Mouse (Mus musculus): ENCODE results near the gene Ngrn. TPM values are rescaled to one million over a fixed set of nuclear protein-coding genes. Genes with fewer than 3 reads are reported as not detected.
A peak's percentile ranks its signal among the peaks of the same experiment; 100 is the strongest.

Gene Ngrn
- polyA plus RNA-seq (2015; fragmentation: Nextera tagmentation; extraction: Ambion mirVana): 44.6 and 45.7 TPM in 2 replicates

DNA sequence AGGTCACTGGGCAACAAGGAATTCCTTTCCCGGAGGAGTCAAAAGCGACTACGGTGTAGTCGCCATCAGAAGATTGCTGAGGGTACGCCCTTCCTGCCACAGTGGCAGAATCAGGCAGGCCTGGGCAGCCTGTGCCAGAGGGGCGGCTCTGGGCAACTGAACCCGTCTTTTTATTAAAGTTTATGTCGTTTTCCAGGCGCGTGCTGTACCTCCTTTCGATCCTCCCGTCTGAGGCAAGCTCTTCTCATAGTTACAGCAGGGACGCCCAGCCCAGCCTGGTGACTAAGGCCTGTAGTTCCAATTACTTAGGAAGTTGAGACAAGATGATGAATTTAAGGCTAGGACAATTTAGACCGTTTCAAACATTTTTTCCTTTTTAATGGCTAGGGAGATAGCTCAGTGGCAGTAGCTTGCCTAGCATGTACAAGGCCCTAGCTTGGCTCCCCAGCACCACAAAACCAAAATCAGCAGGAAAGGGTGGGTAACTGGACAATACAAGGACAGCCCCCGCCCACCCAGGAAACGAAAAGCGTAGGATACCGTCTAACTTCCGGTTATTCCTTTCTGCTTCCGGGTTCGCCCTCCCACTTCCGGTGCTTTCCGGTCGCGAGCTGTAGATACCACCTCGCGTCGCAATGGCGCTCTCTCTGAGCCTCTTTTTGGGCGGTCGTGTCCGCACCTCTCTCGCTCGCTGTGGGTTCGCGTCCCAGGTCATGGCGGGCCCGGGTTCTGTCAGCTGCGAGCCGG is at the start of gene Ngrn:
TSS of gene Ngrn (plus strand) at position 591 of the 747 bp plus-strand sequence.
- Histone ChIP-seq H3K27me3 (peaks cover 5% of the 10 kb centered on the region; the same call in 1 of the 2 replicates), H3K4me3 (peak within 1 kb of the TSS; percentile 63), H3K4me1 (peaks cover 14% of the 10 kb centered on the region), H3K9ac (peak within 1 kb of the TSS; percentile 71), H3K9me3 (no peaks in the 10 kb centered on the region), H3K4me2 (peak within 1 kb of the TSS; percentile 83), H3K36me3 (peaks cover 25% of the 10 kb centered on the region), H3K27ac (peak within 1 kb of the TSS; percentile 72)
- WGBS: 22% methylated on average over 40 of the region's 40 CpGs
- ATAC-seq (ENCODE audit: borderline replicate concordance, extremely low read depth, low FRiP score, low TSS enrichment): peak; percentile 87; the same call in 1 of the 2 replicates

DNA sequence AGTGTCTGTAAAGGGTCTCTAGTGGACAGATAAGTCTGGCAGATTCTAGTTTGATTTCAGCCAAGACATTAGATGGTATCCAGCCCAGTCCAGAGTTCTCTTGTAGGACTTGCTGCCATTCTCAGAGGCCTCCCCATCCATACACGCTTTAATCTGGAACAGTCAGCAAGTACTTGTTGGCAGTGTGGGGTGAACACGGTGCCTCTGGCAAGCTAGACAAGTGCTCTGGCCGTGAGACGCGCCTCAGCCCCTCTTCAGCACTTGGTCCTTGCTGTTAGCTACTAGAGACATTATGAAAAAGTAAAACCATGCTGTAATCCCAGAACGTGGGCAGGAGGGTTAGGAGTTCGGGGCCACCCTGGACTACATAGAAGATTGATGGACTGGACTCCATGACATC is 47.4 kb upstream of the Ngrn start:
- Histone ChIP-seq H3K9ac (no peak overlapping the region), H3K36me3 (peaks cover 31% of the 10 kb centered on the region; the same call in 1 of the 2 replicates), H3K4me1 (peaks cover 18% of the 10 kb centered on the region), H3K4me3 (no peak overlapping the region), H3K9me3 (no peaks in the 10 kb centered on the region), H3K27me3 (no peaks in the 10 kb centered on the region), H3K4me2 (no peak overlapping the region), H3K27ac (no peak overlapping the region)
- 85% methylated on average over 7 of the region's 7 CpGs for WGBS
- ATAC-seq (ENCODE audit: borderline replicate concordance, extremely low read depth, low FRiP score, low TSS enrichment): no peak

DNA sequence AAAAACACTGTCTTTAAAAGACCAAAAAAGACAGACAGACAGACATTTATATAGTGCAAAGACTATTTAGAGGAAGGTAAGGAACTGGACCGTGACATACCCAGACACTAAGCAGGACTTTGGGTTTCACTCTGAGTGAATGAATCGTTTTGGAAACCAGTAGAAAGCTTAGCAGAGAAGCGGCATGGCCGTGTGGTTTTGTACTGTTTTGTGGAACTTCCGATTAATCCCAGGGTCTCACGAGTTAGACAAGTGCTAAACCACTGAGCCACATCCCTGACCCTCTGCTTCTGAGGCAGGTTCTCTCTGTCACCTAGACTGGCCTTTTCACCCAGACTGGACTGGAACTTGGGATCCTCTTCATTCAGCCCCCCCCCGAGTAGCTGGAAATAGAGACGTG is 46.6 kb upstream of the Ngrn start:
- no peak for ATAC-seq (ENCODE audit: borderline replicate concordance, extremely low read depth, low FRiP score, low TSS enrichment)
- peaks cover 39% of the 10 kb centered on the region for H3K36me3 ChIP-seq
- no peak overlapping the region for H3K4me2 ChIP-seq
- no peak overlapping the region for H3K27ac ChIP-seq
- H3K9me3 ChIP-seq: no peaks in the 10 kb centered on the region
- 77% methylated on average over 8 of the region's 8 CpGs for WGBS
- H3K9ac ChIP-seq: no peak overlapping the region
- no peak overlapping the region for H3K4me3 ChIP-seq
- no peaks in the 10 kb centered on the region for H3K27me3 ChIP-seq
- H3K4me1 ChIP-seq: peaks cover 10% of the 10 kb centered on the region

DNA sequence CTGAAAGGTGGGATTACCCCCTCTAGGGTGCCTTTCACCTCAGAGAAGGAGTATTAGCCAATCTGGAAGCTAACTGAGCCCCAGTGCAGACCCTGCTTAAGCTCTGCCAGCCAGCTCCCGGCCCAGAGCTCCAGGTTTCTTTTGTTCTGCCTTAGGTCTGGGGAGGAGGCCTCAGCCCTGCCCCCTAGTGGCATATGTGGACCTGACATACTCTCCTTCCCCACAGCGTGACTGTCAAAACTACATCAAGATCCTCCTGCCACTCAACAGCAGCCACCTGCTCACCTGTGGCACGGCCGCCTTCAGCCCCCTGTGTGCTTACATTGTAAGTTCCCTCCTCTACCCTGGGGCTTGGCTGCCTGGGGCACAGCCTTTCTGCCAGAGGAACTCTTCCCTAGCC is 45.6 kb upstream of the Ngrn start:
- Histone ChIP-seq H3K9ac (no peak overlapping the region), H3K27ac (no peak overlapping the region), H3K36me3 (peaks cover 49% of the 10 kb centered on the region), H3K27me3 (no peaks in the 10 kb centered on the region), H3K4me1 (0 out of 2 replicates have a peak, but pooled peaks cover 2% of the 10 kb centered on the region), H3K4me2 (no peak overlapping the region), H3K4me3 (no peak overlapping the region), H3K9me3 (no peaks in the 10 kb centered on the region)
- WGBS: 21% methylated on average over 4 of the region's 4 CpGs
- ATAC-seq (ENCODE audit: borderline replicate concordance, extremely low read depth, low FRiP score, low TSS enrichment): peak; percentile 77; the same call in 1 of the 2 replicates

DNA sequence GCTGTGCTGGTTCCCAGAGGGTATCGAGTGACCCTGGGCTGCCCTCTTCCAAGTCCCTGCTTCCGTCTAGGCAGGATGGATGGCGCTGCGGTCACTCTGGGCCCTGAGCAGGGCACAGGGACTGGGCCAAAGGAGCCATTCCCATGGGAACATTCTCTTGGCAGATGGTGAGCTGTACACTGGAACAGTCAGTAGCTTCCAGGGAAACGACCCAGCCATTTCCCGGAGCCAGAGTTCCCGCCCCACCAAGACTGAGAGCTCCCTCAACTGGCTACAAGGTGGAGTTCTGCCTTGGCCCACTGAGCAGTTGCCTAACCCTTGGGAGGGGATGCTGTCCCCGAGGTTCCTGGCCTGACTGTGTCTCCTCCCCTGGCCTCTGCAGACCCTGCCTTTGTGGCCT is 44.4 kb upstream of the Ngrn start:
- Histone ChIP-seq H3K9me3 (no peaks in the 10 kb centered on the region), H3K4me3 (no peak overlapping the region), H3K4me1 (0 out of 2 replicates have a peak, but pooled peaks cover 2% of the 10 kb centered on the region), H3K27ac (no peak overlapping the region), H3K4me2 (no peak overlapping the region), H3K36me3 (peaks cover 60% of the 10 kb centered on the region), H3K27me3 (no peaks in the 10 kb centered on the region), H3K9ac (no peak overlapping the region)
- 75% methylated on average over 8 of the region's 8 CpGs for WGBS
- 0 out of 2 replicates have a peak, but pooled peaks have one; percentile 38 for ATAC-seq (ENCODE audit: borderline replicate concordance, extremely low read depth, low FRiP score, low TSS enrichment)

DNA sequence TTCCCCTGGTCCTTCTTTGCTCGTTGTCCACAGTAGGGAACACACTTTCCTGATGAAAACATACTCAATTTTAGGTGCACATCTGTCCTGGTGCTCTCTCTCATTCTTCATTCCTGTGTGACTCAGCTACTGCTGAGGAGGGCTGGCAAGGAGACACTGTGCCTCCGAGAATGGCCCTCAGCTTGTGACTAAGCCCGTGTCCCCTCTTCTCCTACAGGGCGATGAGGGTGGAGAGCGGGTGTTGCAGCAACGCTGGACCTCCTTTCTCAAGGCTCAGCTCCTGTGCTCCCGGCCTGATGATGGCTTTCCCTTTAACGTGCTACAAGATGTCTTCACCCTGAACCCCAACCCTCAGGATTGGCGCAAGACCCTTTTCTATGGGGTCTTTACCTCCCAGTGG is 42.3 kb upstream of the Ngrn start:
- no peak for ATAC-seq (ENCODE audit: borderline replicate concordance, extremely low read depth, low FRiP score, low TSS enrichment)
- no peaks in the 10 kb centered on the region for H3K27me3 ChIP-seq
- no peak overlapping the region for H3K4me3 ChIP-seq
- 0 out of 2 replicates have a peak, but pooled peaks cover 2% of the 10 kb centered on the region for H3K4me1 ChIP-seq
- no peak overlapping the region for H3K9ac ChIP-seq
- H3K9me3 ChIP-seq: no peaks in the 10 kb centered on the region
- 87% methylated on average over 9 of the region's 9 CpGs for WGBS
- no peak overlapping the region for H3K27ac ChIP-seq
- no peak overlapping the region for H3K4me2 ChIP-seq
- peaks cover 64% of the 10 kb centered on the region for H3K36me3 ChIP-seq

DNA sequence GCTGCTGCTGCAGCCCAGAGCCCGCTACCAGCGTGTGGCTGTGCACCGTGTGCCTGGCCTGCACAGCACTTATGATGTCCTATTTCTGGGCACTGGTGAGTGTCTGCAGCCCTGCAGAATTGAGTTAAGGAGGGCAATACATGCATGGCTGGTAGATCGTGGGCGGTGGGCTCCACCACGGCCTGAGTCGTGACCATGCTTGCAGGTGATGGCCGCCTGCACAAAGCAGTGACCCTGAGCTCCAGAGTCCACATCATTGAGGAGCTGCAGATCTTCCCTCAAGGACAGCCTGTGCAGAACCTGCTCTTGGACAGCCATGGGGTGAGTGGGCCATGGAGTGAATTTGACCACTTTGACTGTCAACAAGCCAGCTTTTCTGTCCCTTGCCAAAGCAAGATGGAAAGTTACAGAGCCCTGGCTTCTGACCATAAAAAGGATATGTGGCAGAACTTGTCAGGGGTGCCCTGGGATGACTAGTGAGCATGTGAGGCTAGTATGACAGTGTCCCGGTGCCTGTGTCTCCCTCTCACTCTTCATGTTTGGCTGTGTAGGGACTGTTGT is 40.7 kb upstream of the Ngrn start:
- Histone ChIP-seq H3K9me3 (no peaks in the 10 kb centered on the region), H3K27me3 (no peaks in the 10 kb centered on the region), H3K4me1 (0 out of 2 replicates have a peak, but pooled peaks cover under 1% of the 10 kb centered on the region), H3K36me3 (peaks cover 75% of the 10 kb centered on the region), H3K9ac (no peak overlapping the region), H3K27ac (no peak overlapping the region), H3K4me2 (no peak overlapping the region), H3K4me3 (no peak overlapping the region)
- WGBS: 91% methylated on average over 9 of the region's 9 CpGs
- no peak for ATAC-seq (ENCODE audit: borderline replicate concordance, extremely low read depth, low FRiP score, low TSS enrichment)

DNA sequence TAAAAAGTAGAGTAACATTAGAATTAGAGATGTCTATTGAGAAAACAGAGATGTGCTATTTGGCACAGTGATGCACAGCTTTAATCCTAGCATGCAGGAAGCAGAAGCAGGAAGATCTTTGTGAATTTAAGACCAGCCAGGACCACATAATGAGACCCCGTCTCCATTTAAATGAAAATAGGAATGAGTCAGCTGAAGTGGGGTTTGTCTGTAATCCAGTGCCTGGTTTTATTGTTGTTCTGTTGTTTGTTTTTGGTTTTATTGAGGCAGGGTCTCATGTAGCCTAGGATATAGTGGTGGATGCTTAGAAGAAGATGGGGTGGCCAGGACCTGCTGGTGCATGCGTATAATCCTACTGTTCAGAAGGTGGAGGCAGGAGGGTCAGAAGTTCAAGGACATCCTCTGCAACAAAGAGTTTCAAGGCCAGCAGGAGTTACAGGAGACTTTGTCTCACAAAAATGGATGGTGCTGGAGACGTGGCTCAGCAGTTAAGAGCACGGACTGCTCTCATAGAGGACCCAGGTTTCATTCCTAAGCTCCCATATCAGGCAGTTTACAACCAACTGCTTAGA is 39.8 kb upstream of the Ngrn start:
- 85% methylated on average over 4 of the region's 4 CpGs for WGBS
- H3K4me1 ChIP-seq: no peaks in the 10 kb centered on the region
- H3K4me2 ChIP-seq: no peak overlapping the region
- H3K9me3 ChIP-seq: no peaks in the 10 kb centered on the region
- no peak overlapping the region for H3K4me3 ChIP-seq
- no peak overlapping the region for H3K9ac ChIP-seq
- no peak overlapping the region for H3K27ac ChIP-seq
- no peaks in the 10 kb centered on the region for H3K27me3 ChIP-seq
- peaks cover 72% of the 10 kb centered on the region for H3K36me3 ChIP-seq
- no peak for ATAC-seq (ENCODE audit: borderline replicate concordance, extremely low read depth, low FRiP score, low TSS enrichment)

DNA sequence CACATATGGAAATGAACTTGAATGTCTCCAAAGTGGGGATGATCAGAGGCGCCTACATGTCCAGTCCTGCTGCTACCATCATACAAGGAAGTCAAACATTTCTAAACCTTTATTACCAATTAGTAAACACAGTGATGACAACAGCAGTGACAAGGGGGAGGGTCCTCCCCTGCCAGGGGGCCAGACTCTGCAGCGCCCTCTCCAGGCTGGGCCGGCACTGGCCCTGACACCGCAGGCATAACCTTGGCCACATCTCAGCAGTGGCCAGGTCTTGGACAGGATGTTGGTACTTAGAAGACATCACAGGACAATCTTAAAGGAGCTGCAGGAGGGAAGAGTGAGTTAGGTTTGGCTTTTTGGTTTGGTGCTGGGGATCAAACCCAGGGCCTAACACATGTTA is 34.0 kb upstream of the Ngrn start:
- H3K9me3 ChIP-seq: no peaks in the 10 kb centered on the region
- peaks cover 38% of the 10 kb centered on the region; the same call in 1 of the 2 replicates for H3K36me3 ChIP-seq
- no peaks in the 10 kb centered on the region for H3K27me3 ChIP-seq
- H3K4me1 ChIP-seq: peaks cover 11% of the 10 kb centered on the region; the same call in 1 of the 2 replicates
- no peak overlapping the region for H3K4me2 ChIP-seq
- no peak overlapping the region for H3K27ac ChIP-seq
- H3K9ac ChIP-seq: no peak overlapping the region
- no peak overlapping the region for H3K4me3 ChIP-seq
- WGBS: 95% methylated on average over 4 of the region's 4 CpGs
- ATAC-seq (ENCODE audit: borderline replicate concordance, extremely low read depth, low FRiP score, low TSS enrichment): no peak

DNA sequence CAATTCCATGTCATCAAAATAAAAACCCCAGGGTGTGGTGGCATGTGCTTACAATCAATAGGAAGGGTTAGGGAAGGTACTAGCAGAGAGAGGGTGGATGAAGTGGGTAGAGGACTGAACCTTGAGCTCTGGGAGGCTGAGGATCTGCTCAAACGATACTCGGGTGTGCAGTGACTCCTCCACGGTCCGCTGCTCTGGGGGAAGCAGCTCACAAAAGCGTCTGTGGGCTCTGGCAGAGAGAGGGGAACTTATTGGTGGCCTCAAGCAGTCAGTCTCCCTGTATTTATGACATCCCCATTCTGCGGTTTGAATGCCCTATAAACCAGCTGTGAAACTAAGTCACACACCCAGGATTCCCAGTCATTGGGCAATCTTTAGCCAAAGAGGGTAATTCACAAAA is 30.8 kb upstream of the Ngrn start:
- WGBS: 73% methylated on average over 6 of the region's 6 CpGs
- Histone ChIP-seq H3K9me3 (no peaks in the 10 kb centered on the region), H3K4me3 (no peak overlapping the region), H3K4me2 (no peak overlapping the region), H3K36me3 (peaks cover 19% of the 10 kb centered on the region; the same call in 1 of the 2 replicates), H3K27me3 (no peaks in the 10 kb centered on the region), H3K27ac (no peak overlapping the region), H3K4me1 (peaks cover 22% of the 10 kb centered on the region), H3K9ac (no peak overlapping the region)
- ATAC-seq (ENCODE audit: borderline replicate concordance, extremely low read depth, low FRiP score, low TSS enrichment): no peak

DNA sequence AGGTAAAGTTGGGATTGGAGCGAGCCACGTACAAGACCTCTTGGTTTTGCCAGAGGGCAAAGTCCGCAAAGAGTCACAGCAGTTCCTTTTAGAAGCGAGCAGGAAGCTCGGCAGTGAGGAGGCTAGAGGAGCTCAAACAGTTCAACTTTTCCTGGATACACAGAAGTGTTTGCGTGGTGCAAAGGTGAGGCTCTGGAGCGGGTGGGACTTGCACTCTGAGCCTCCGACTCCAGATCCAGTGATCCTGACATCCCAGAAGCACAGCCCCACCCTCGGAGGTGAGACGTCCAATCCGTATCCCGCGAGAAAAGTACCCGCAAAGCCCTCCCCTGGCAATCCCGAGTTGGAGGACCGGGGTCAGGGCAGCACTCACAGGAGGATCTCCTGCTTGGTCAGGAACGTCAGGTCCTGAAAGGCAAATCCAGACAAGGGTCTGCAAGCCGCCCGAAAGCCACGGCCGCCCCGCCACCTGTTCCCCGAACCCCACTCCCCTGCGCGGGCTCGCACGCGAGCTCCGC is 29.0 kb upstream of the Ngrn start:
- H3K27me3 ChIP-seq: no peaks in the 10 kb centered on the region
- H3K4me3 ChIP-seq: peak overlapping the region; percentile 69
- H3K9me3 ChIP-seq: no peaks in the 10 kb centered on the region
- H3K36me3 ChIP-seq: peaks cover 10% of the 10 kb centered on the region; the same call in 1 of the 2 replicates
- ATAC-seq (ENCODE audit: borderline replicate concordance, extremely low read depth, low FRiP score, low TSS enrichment): peak; percentile 11; the same call in 1 of the 2 replicates
- H3K4me1 ChIP-seq: peaks cover 22% of the 10 kb centered on the region
- H3K9ac ChIP-seq: peak overlapping the region; percentile 57
- peak overlapping the region; percentile 88 for H3K4me2 ChIP-seq
- under 1% methylated on average over 29 of the region's 29 CpGs for WGBS
- H3K27ac ChIP-seq: peak overlapping the region; percentile 76
